Mouse (Mus musculus): Measurements from ENCODE around the gene Npas3. TPM values are rescaled to one million over a fixed set of nuclear protein-coding genes. Genes with fewer than 3 reads are reported as not detected.

Gene Npas3
- 3.5 and 3.7 TPM in 2 replicates for polyA plus RNA-seq (2014; fragmentation: Nextera tagmentation; extraction: Ambion mirVana)

DNA sequence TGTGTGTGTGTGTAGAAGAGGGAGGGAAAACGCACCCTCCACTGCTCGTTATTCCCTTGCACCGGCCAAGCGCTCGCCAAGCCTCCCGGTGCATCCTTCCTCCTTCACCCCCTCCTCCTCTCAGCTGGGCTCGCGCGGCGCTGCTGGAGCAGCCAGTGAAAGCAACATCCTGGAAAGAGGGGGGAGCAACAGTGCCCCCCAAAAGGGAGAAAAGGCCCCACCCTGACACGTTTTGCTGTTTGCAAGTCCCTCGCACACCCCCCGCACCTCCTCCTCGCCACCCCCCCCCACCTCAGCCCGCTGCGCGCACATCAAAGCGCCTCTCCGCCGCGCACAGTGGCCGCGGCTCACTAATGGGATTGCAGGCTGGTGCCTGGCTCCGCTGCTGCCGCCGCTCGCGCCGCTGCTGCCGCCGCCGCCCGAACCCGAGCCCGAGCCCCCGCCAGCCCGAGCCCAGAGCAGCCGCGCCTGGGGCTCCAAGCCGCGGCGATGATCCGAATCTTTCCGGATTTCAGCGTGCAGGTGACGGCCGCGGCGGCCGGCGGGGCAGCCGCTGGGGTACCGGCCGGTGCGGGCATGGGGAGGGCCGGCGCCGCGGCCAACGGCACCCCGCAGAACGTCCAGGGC, at the start of gene Npas3:
TSS of gene Npas3 (plus strand) at position 577 of the 627 bp plus-strand sequence.
- peaks cover 28% of the 10 kb centered on the region for H3K4me1 ChIP-seq (replicated peaks; ENCODE audit: control insufficient read depth, insufficient read depth, low read length)
- peak within 1 kb of the TSS; percentile 29; the same call in 1 of the 2 replicates for H3K9ac ChIP-seq (ENCODE audit: low read length)
- peak within 1 kb of the TSS; percentile 94 for H3K4me2 ChIP-seq (ENCODE audit: low read length)
- H3K9me3 ChIP-seq (ENCODE audit: control insufficient read depth, low read length) = no peaks in the 10 kb centered on the region
- no peaks in the 10 kb centered on the region for H3K36me3 ChIP-seq (ENCODE audit: control insufficient read depth, insufficient read depth, low read length)
- WGBS = 1% methylated on average over 55 of the region's 62 CpGs
- peak; percentile 77 for DNase-seq (ENCODE audit: low spot score)
- peaks cover 68% of the 10 kb centered on the region for H3K27me3 ChIP-seq (replicated peaks; ENCODE audit: control insufficient read depth, insufficient read depth, low read length)
- H3K27ac ChIP-seq (ENCODE audit: low read depth) = no peak within 1 kb of the TSS
- ATAC-seq (replicated peaks; ENCODE audit: low FRiP score, low TSS enrichment, low read depth) = 0 out of 2 replicates have a peak, but pooled peaks have one; percentile 21
- H3K4me3 ChIP-seq (ENCODE audit: low read depth, low read length) = peak within 1 kb of the TSS; percentile 51

- Histone ChIP-seq H3K27me3 (replicated peaks; ENCODE audit: control insufficient read depth, insufficient read depth, low read length) (no peaks in the 10 kb centered on the region), H3K4me2 (ENCODE audit: low read length) (no peak overlapping the region), H3K9me3 (ENCODE audit: control insufficient read depth, low read length) (no peaks in the 10 kb centered on the region), H3K36me3 (ENCODE audit: control insufficient read depth, insufficient read depth, low read length) (no peaks in the 10 kb centered on the region), H3K9ac (ENCODE audit: low read length) (no peak overlapping the region), H3K4me1 (replicated peaks; ENCODE audit: control insufficient read depth, insufficient read depth, low read length) (no peaks in the 10 kb centered on the region), H3K27ac (ENCODE audit: low read depth) (no peak overlapping the region), H3K4me3 (ENCODE audit: low read depth, low read length) (no peak overlapping the region)
- ATAC-seq (replicated peaks; ENCODE audit: low FRiP score, low TSS enrichment, low read depth) = peak; percentile 71; the same call in 1 of the 2 replicates
- DNase-seq (ENCODE audit: low spot score) = no peak
- 40% methylated on average over 15 of the region's 15 CpGs for WGBS
These were observed 31.3 kb upstream of the Npas3 start for GRCm38 (mm10) chr12:53217141-53217540.

DNA sequence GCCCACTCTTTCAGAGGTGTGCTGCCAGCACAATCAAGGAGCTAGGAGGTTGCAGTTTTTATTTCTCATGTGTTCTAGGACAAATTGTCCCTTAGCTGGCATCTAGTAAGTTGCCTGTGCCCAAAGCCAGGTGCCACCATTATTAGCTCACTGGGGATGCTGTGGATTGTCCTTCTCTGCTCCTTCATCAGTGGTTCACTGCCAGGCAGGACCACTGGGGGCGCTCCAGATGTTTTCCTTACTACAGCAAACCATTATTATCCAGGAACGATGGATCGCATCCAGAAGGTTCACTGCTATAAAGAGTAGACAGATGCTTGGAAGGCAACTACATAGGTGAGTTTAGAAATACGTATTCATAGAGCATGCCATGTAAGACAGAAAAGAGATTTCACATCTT, 25.7 kb upstream of the Npas3 start:
- Histone ChIP-seq H3K9me3 (ENCODE audit: control insufficient read depth, low read length) (no peaks in the 10 kb centered on the region), H3K36me3 (ENCODE audit: control insufficient read depth, insufficient read depth, low read length) (no peaks in the 10 kb centered on the region), H3K4me2 (ENCODE audit: low read length) (no peak overlapping the region), H3K4me1 (replicated peaks; ENCODE audit: control insufficient read depth, insufficient read depth, low read length) (no peaks in the 10 kb centered on the region), H3K9ac (ENCODE audit: low read length) (no peak overlapping the region), H3K27ac (ENCODE audit: low read depth) (no peak overlapping the region), H3K4me3 (ENCODE audit: low read depth, low read length) (no peak overlapping the region), H3K27me3 (replicated peaks; ENCODE audit: control insufficient read depth, insufficient read depth, low read length) (no peaks in the 10 kb centered on the region)
- 70% methylated on average over 4 of the region's 4 CpGs for WGBS
- DNase-seq (ENCODE audit: low spot score) = no peak
- ATAC-seq (replicated peaks; ENCODE audit: low FRiP score, low TSS enrichment, low read depth) = no peak

GRCm38 (mm10) chr12:53227356-53227755, 21.1 kb upstream of the Npas3 start:
- Histone ChIP-seq H3K9me3 (ENCODE audit: control insufficient read depth, low read length) (no peaks in the 10 kb centered on the region), H3K27ac (ENCODE audit: low read depth) (no peak overlapping the region), H3K27me3 (replicated peaks; ENCODE audit: control insufficient read depth, insufficient read depth, low read length) (no peaks in the 10 kb centered on the region), H3K4me2 (ENCODE audit: low read length) (no peak overlapping the region), H3K4me3 (ENCODE audit: low read depth, low read length) (no peak overlapping the region), H3K36me3 (ENCODE audit: control insufficient read depth, insufficient read depth, low read length) (no peaks in the 10 kb centered on the region), H3K4me1 (replicated peaks; ENCODE audit: control insufficient read depth, insufficient read depth, low read length) (no peaks in the 10 kb centered on the region), H3K9ac (ENCODE audit: low read length) (no peak overlapping the region)
- WGBS = 53% methylated on average over 4 of the region's 4 CpGs
- ATAC-seq (replicated peaks; ENCODE audit: low FRiP score, low TSS enrichment, low read depth) (no peak), DNase-seq (ENCODE audit: low spot score) (no peak)

DNA sequence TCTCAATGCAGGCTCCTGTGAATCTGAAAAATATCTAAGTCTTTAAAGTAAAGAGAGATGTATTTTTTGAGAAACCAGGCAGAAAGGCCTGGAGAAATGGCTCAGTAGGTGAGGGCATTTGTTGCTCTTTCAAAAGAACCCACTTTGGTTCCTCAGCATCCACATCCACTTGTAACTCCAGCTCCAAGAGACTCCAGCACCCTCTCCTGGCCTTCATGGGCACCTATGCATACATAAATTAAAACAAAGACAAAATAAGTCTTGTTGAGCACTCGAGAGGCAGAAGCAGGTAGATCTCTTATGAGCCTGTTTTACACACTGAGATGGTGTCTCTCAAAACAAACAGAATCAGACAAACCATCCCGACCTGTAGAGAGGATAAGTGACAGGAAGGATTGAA, 19.1 kb upstream of the Npas3 start:
- Histone ChIP-seq H3K9ac (ENCODE audit: low read length) (no peak overlapping the region), H3K4me1 (replicated peaks; ENCODE audit: control insufficient read depth, insufficient read depth, low read length) (no peaks in the 10 kb centered on the region), H3K36me3 (ENCODE audit: control insufficient read depth, insufficient read depth, low read length) (no peaks in the 10 kb centered on the region), H3K4me2 (ENCODE audit: low read length) (no peak overlapping the region), H3K4me3 (ENCODE audit: low read depth, low read length) (no peak overlapping the region), H3K27ac (ENCODE audit: low read depth) (no peak overlapping the region), H3K9me3 (ENCODE audit: control insufficient read depth, low read length) (no peaks in the 10 kb centered on the region), H3K27me3 (replicated peaks; ENCODE audit: control insufficient read depth, insufficient read depth, low read length) (no peaks in the 10 kb centered on the region)
- WGBS = 69% methylated on average over 2 of the region's 2 CpGs
- ATAC-seq (replicated peaks; ENCODE audit: low FRiP score, low TSS enrichment, low read depth) (no peak), DNase-seq (ENCODE audit: low spot score) (no peak)

GRCm38 (mm10) chr12:53246181-53246580, 2.3 kb upstream of the Npas3 start:
- 2% methylated on average over 12 of the region's 12 CpGs for WGBS
- Histone ChIP-seq H3K36me3 (ENCODE audit: control insufficient read depth, insufficient read depth, low read length) (no peaks in the 10 kb centered on the region), H3K4me3 (ENCODE audit: low read depth, low read length) (peak overlapping the region; percentile 51), H3K27ac (ENCODE audit: low read depth) (no peak overlapping the region), H3K27me3 (replicated peaks; ENCODE audit: control insufficient read depth, insufficient read depth, low read length) (peaks cover 66% of the 10 kb centered on the region), H3K9ac (ENCODE audit: low read length) (no peak overlapping the region), H3K9me3 (ENCODE audit: control insufficient read depth, low read length) (no peaks in the 10 kb centered on the region), H3K4me2 (ENCODE audit: low read length) (peak overlapping the region; percentile 94), H3K4me1 (replicated peaks; ENCODE audit: control insufficient read depth, insufficient read depth, low read length) (peaks cover 22% of the 10 kb centered on the region)
- DNase-seq (ENCODE audit: low spot score) (no peak), ATAC-seq (replicated peaks; ENCODE audit: low FRiP score, low TSS enrichment, low read depth) (no peak)

GRCm38 (mm10) chr12:53246581-53247490, 1.6 kb upstream of the Npas3 start:
- ATAC-seq (replicated peaks; ENCODE audit: low FRiP score, low TSS enrichment, low read depth) (no peak), DNase-seq (ENCODE audit: low spot score) (peak; percentile 68)
- Histone ChIP-seq H3K9me3 (ENCODE audit: control insufficient read depth, low read length) (no peaks in the 10 kb centered on the region), H3K27ac (ENCODE audit: low read depth) (no peak overlapping the region), H3K36me3 (ENCODE audit: control insufficient read depth, insufficient read depth, low read length) (no peaks in the 10 kb centered on the region), H3K4me2 (ENCODE audit: low read length) (peak overlapping the region; percentile 94), H3K4me1 (replicated peaks; ENCODE audit: control insufficient read depth, insufficient read depth, low read length) (peaks cover 28% of the 10 kb centered on the region), H3K9ac (ENCODE audit: low read length) (no peak overlapping the region), H3K27me3 (replicated peaks; ENCODE audit: control insufficient read depth, insufficient read depth, low read length) (peaks cover 68% of the 10 kb centered on the region), H3K4me3 (ENCODE audit: low read depth, low read length) (peak overlapping the region; percentile 51)
- WGBS = 2% methylated on average over 28 of the region's 28 CpGs

GRCm38 (mm10) chr12:53247491-53248035, 914 bp upstream of the Npas3 start:
- DNase-seq (ENCODE audit: low spot score) = peak; percentile 72
- no peak overlapping the region for H3K27ac ChIP-seq (ENCODE audit: low read depth)
- ATAC-seq (replicated peaks; ENCODE audit: low FRiP score, low TSS enrichment, low read depth) = no peak
- H3K4me2 ChIP-seq (ENCODE audit: low read length) = peak overlapping the region; percentile 94
- under 1% methylated on average over 24 of the region's 25 CpGs for WGBS
- H3K9me3 ChIP-seq (ENCODE audit: control insufficient read depth, low read length) = no peaks in the 10 kb centered on the region
- no peaks in the 10 kb centered on the region for H3K36me3 ChIP-seq (ENCODE audit: control insufficient read depth, insufficient read depth, low read length)
- H3K4me1 ChIP-seq (replicated peaks; ENCODE audit: control insufficient read depth, insufficient read depth, low read length) = peaks cover 28% of the 10 kb centered on the region
- peak overlapping the region; percentile 51 for H3K4me3 ChIP-seq (ENCODE audit: low read depth, low read length)
- peaks cover 68% of the 10 kb centered on the region for H3K27me3 ChIP-seq (replicated peaks; ENCODE audit: control insufficient read depth, insufficient read depth, low read length)
- H3K9ac ChIP-seq (ENCODE audit: low read length) = no peak overlapping the region

Measured in intestine, embryonic 14.5 days (tissue).